Mouse (Mus musculus): ENCODE results near the gene Ap5s1. TPM values are rescaled to one million over a fixed set of nuclear protein-coding genes. Genes with fewer than 3 reads are reported as not detected.

Ap5s1 gene
- total and polyA plus RNA-seq, 3 experiments, result 9.1 to 22.5 (median 9.9) TPM

DNA sequence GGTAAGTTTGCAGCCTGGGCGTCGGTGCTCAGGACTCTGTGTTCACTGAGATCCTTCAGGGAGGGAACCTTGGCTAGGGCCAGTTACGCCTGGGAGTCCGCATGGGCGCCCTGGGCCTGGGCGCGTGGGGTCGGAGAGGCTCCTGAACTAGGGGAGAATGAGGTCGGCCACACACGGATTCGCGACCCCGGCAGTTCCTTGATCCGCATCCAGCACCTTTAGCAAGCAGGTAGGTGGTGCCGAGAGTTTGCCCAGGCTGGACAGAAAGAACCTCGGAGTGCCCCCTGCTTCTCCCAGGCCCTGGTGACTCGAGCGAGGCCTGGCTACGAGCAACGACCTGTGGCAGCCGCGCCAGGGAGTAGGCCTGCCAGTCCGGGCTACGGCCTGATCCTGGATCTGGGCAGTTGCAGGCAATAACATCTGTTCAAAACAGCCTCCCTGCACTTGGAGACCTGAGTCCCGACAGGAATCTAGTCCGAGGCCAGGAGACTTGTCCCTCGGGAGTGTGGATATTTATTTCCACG lies 27.3 kb downstream of the Ap5s1 start (continued):
- TF ChIP-seq E2F4 (IDR thresholded peaks at IDR 0.05; ENCODE audit: insufficient replicate concordance, low read depth, low read length) (no peak), CTCF (conservative IDR thresholded peaks at IDR 0.05 in 1 of 2, IDR thresholded peaks at IDR 0.05 in 1 of 2; ENCODE audit: low read depth in 2 of 2, low read length in 2 of 2) (no peak), MYC (IDR thresholded peaks at IDR 0.05; ENCODE audit: low read depth, low read length) (no peak), ZNF384 (IDR thresholded peaks at IDR 0.05; ENCODE audit: low read depth, low read length) (no peak), ZMIZ1 (IDR thresholded peaks at IDR 0.05; ENCODE audit: low read depth, low read length) (no peak), MEF2A (IDR thresholded peaks at IDR 0.05; ENCODE audit: borderline replicate concordance, low read depth, low read length) (no peak), BHLHE40 (IDR thresholded peaks at IDR 0.05; ENCODE audit: low read depth, low read length) (no peak; the same call in 1 of the 2 replicates), SMC3 (IDR thresholded peaks at IDR 0.05; ENCODE audit: low read depth, low read length) (no peak), KAT2A (IDR thresholded peaks at IDR 0.05; ENCODE audit: insufficient replicate concordance, low read length) (0 out of 2 replicates have a peak, but pooled peaks have one; percentile 28), RCOR1 (conservative IDR thresholded peaks at IDR 0.05; ENCODE audit: low read depth, low read length) (no peak; the same call in 1 of the 2 replicates), IRF4 (IDR thresholded peaks at IDR 0.05; ENCODE audit: low read depth, low read length) (no peak), RAD21 (IDR thresholded peaks at IDR 0.05; ENCODE audit: low read depth, low read length) (no peak), ZC3H11A (IDR thresholded peaks at IDR 0.05; ENCODE audit: low read depth, low read length) (no peak), JUND (conservative IDR thresholded peaks at IDR 0.05; ENCODE audit: low read depth, low read length) (no peak), POLR2A (IDR thresholded peaks at IDR 0.05; ENCODE audit: low read depth, low read length) (no peak)

DNA sequence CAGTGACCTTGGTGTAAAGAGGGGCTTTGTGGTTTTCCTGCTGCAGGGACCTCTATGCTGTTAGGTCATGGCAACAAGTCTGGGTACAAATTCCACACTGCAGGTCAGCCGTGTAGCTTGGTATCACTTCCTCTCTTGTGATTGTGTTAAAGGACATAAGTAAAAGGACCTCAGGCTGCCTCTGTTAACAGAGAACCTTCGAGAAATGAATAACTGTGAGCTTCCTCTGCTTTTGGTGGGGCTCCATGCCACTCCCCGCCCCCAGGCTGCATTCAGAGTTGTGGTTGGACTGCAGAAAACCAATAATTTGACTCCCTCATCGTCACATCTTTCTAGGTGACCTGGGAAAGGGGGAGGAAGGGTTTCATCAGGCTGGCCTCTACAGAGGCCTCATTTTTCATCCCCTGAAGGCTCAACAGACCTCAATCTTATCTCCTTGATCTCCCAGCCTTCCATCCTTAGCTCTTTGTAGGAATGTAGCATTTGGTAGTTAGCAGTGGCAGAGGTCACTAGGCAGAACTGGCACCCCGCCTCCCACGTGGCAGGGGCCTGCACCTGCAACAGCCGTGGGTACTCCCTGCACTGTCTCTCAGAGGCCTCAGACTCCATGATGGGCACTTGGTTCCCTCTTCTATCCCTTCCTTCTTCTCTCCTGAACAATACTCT lies 28.2 kb downstream of the Ap5s1 start:
- dilution Hi-C loops (cut with MboI; ENCODE audit: extremely low pct_ligation_motif_present, extremely low pct_unique_long_range_greater_than_20kb, low sequenced_read_pairs), result no loop called here
- H3K4me3 ChIP-seq (replicated peaks in 1 of 3; ENCODE audit: low read depth in 2 of 3, low read length in 2 of 3, poor library complexity in 1 of 3), result peak overlapping the region; percentile 66 to 91 (median 80)
- H3K4me2 ChIP-seq (ENCODE audit: insufficient read depth, low read depth, poor library complexity, severe bottlenecking), result peak overlapping the region; percentile 98
- peak; percentile 91 for DNase-seq (ENCODE audit: extremely low read depth)
- H3K79me2 ChIP-seq (replicated peaks; ENCODE audit: control insufficient read depth, extremely low read depth, insufficient read depth, poor library complexity, severe bottlenecking), result peaks cover 9% of the 10 kb centered on the region; the same call in 1 of the 2 replicates
- in situ Hi-C loops (cut with MboI; ENCODE audit: low pct_ligation_motif_present, low pct_unique_long_range_greater_than_20kb, low sequenced_read_pairs), result no loop called here
- H3K9ac ChIP-seq (ENCODE audit: insufficient read depth, low read depth), result peak overlapping the region; percentile 75
- no peaks in the 10 kb centered on the region for H3K9me3 ChIP-seq (replicated peaks; ENCODE audit: low read length)
- TF ChIP-seq ZNF384 (IDR thresholded peaks at IDR 0.05; ENCODE audit: low read depth, low read length) (no peak), SIN3A (IDR thresholded peaks at IDR 0.05; ENCODE audit: low read length) (0 out of 2 replicates have a peak, but pooled peaks have one; percentile 10), RCOR1 (conservative IDR thresholded peaks at IDR 0.05; ENCODE audit: low read depth, low read length) (0 out of 2 replicates have a peak, but pooled peaks have one; percentile 29), MAZ (IDR thresholded peaks at IDR 0.05; ENCODE audit: low read depth, low read length) (no peak), RAD21 (IDR thresholded peaks at IDR 0.05; ENCODE audit: low read depth, low read length) (no peak), KAT2A (IDR thresholded peaks at IDR 0.05; ENCODE audit: insufficient replicate concordance, low read length) (no peak), BHLHE40 (IDR thresholded peaks at IDR 0.05; ENCODE audit: low read depth, low read length) (0 out of 2 replicates have a peak, but pooled peaks have one; percentile 25), MAX (IDR thresholded peaks at IDR 0.05; ENCODE audit: low read length) (peak; percentile 92), MYC (IDR thresholded peaks at IDR 0.05; ENCODE audit: low read depth, low read length) (peak; percentile 94), MXI1 (IDR thresholded peaks at IDR 0.05; ENCODE audit: low read depth, low read length) (peak; percentile 90), TCF12 (IDR thresholded peaks at IDR 0.05; ENCODE audit: low read depth, low read length) (peak; percentile 38; the same call in 1 of the 2 replicates), JUN (IDR thresholded peaks at IDR 0.05; ENCODE audit: insufficient read depth, low read depth, low read length) (no peak), CHD2 (IDR thresholded peaks at IDR 0.05; ENCODE audit: low read length) (no peak), JUND (conservative IDR thresholded peaks at IDR 0.05; ENCODE audit: low read depth, low read length) (no peak), CTCF (conservative IDR thresholded peaks at IDR 0.05 in 1 of 2, IDR thresholded peaks at IDR 0.05 in 1 of 2; ENCODE audit: low read depth in 2 of 2, low read length in 2 of 2) (no peak), NELFE (IDR thresholded peaks at IDR 0.05; ENCODE audit: low read depth, low read length) (peak; percentile 71), POLR2AphosphoS2 (IDR thresholded peaks at IDR 0.05; ENCODE audit: low read depth, low read length) (no peak), ETS1 (conservative IDR thresholded peaks at IDR 0.05; ENCODE audit: low read depth, low read length) (no peak), ELF1 (IDR thresholded peaks at IDR 0.05; ENCODE audit: low read depth, low read length) (peak; percentile 5; the same call in 1 of the 2 replicates), HCFC1 (IDR thresholded peaks at IDR 0.05; ENCODE audit: low read depth, low read length) (peak; percentile 52), ZC3H11A (IDR thresholded peaks at IDR 0.05; ENCODE audit: low read depth, low read length) (no peak), TBP (conservative IDR thresholded peaks at IDR 0.05; ENCODE audit: low read depth, low read length) (peak; percentile 96), POLR2A (IDR thresholded peaks at IDR 0.05; ENCODE audit: low read depth, low read length) (peak; percentile 83), IRF4 (IDR thresholded peaks at IDR 0.05; ENCODE audit: low read depth, low read length) (peak; percentile 68), EP300 (IDR thresholded peaks at IDR 0.05; ENCODE audit: low read length) (peak; percentile 49)
- peaks cover 18 to 43% of the 10 kb centered on the region in 2 experiments for H3K4me1 ChIP-seq (ENCODE audit: control insufficient read depth in 1 of 2, insufficient read depth in 2 of 2)
- peak overlapping the region; percentile 87 for H3K27ac ChIP-seq (ENCODE audit: insufficient read depth, low read depth)
- H3K27me3 ChIP-seq (replicated peaks), result no peaks in the 10 kb centered on the region
- H3K36me3 ChIP-seq (replicated peaks in 1 of 2; ENCODE audit: control insufficient read depth in 1 of 2, insufficient read depth in 1 of 2, low read length in 1 of 2), result peaks cover 13 to 41% of the 10 kb centered on the region in 2 experiments

Measured in CH12.LX (cell line).